Mouse (Mus musculus) forebrain, embryonic 11.5 days (tissue): ENCODE measurements around the gene Arl8a. TPM values are rescaled to one million over a fixed set of nuclear protein-coding genes. Genes with fewer than 3 reads are reported as not detected.
A peak's percentile ranks its signal among the peaks of the same experiment; 100 is the strongest.

ENCODE experiments used
- ATAC-seq: fragments of 200-750 bp; cut with Nextera tagmentation; replicated peaks from 2 replicates; pipeline ENCODE4 v1.8.0; 2017; ENCODE audit warnings: moderate TSS enrichment; ENCODE audit not compliant: low FRiP score
- DNase-seq: peaks from one replicate; pipeline ENCODE4 v3.0.0-alpha.2; 2017; ENCODE audit warnings: low spot score
- H3K27ac ChIP-seq: fragments of 300-500 bp; sonication (generic); 2 replicates; pipeline ENCODE4 v1.5.1; 2014; ENCODE audit warnings: low read depth, low read length
- H3K27me3 ChIP-seq: fragments of 300-500 bp; sonication (generic); 2 replicates; pipeline ENCODE4 v1.6.1; 2014; ENCODE audit warnings: mild to moderate bottlenecking, low read length, mixed read lengths; ENCODE audit not compliant: control insufficient read depth, insufficient read depth
- H3K36me3 ChIP-seq: fragments of 300-500 bp; sonication (generic); 2 replicates; pipeline ENCODE4 v1.6.1; 2014; ENCODE audit warnings: mild to moderate bottlenecking, low read length, moderate library complexity, mixed read lengths; ENCODE audit not compliant: control insufficient read depth, insufficient read depth
- H3K4me1 ChIP-seq: fragments of 300-500 bp; sonication (generic); replicated peaks from 2 replicates; pipeline ENCODE4 v1.6.1; 2014; ENCODE audit warnings: low read length, mixed read lengths; ENCODE audit not compliant: control insufficient read depth, insufficient read depth
- H3K4me2 ChIP-seq: fragments of 300-500 bp; sonication (generic); 2 replicates; pipeline ENCODE4 v1.6.1; 2014; ENCODE audit warnings: low read depth, mild to moderate bottlenecking, low read length, moderate library complexity, mixed read lengths; ENCODE audit not compliant: severe bottlenecking
- H3K4me3 ChIP-seq: fragments of 300-500 bp; sonication (generic); 2 replicates; pipeline ENCODE4 v1.5.1; 2014; ENCODE audit warnings: low read depth, low read length
- H3K9ac ChIP-seq: fragments of 300-500 bp; sonication (generic); 2 replicates; pipeline ENCODE4 v1.6.1; 2014; ENCODE audit warnings: low read length
- H3K9me3 ChIP-seq: fragments of 300-500 bp; sonication (generic); 2 replicates; pipeline ENCODE4 v1.6.1; 2016; ENCODE audit warnings: low read length, mixed read lengths; ENCODE audit not compliant: control insufficient read depth
- WGBS: fragments of 180-500 bp; shearing (Covaris S2); extraction: QIAGEN DNeasy Blood & Tissue Kit; methylation state at CpG from one replicate; pipeline ENCODE4 v1.1.7; 2014; 5-methylcytosine and 5-hydroxymethylcytosine counted together
- polyA plus RNA-seq: library from polyadenylated mRNA; unstranded; fragments of >200 nt; fragmentation: Nextera tagmentation; extraction: Ambion mirVana; gene quantifications from 2 replicates; pipeline ENCODE4 v1.2.1, GENCODE M21; 2014

Arl8a gene
- polyA plus RNA-seq, 1 experiment from 2014 or later: 67.9 TPM

GRCm38 (mm10) chr1:135154411-135154959 lies 7.9 kb downstream of the Arl8a start:
- DNase-seq: peak; percentile 87
- H3K36me3 ChIP-seq: no peaks in the 10 kb centered on the region; the same call in 1 of the 2 replicates
- no peaks in the 10 kb centered on the region for H3K27me3 ChIP-seq
- H3K4me1 ChIP-seq: peaks cover 6% of the 10 kb centered on the region
- peak overlapping the region; percentile 57; the same call in 1 of the 2 replicates for H3K9ac ChIP-seq
- peak overlapping the region; percentile 70; the same call in 1 of the 2 replicates for H3K27ac ChIP-seq
- H3K4me2 ChIP-seq: peak overlapping the region; percentile 34
- WGBS: 2% methylated on average over 14 of the region's 14 CpGs
- ATAC-seq: peak; percentile 54
- H3K9me3 ChIP-seq: no peaks in the 10 kb centered on the region
- 0 out of 2 replicates have a peak overlapping the region, but pooled peaks have one; percentile 14 for H3K4me3 ChIP-seq

- no peak overlapping the region for H3K27ac ChIP-seq
- no peaks in the 10 kb centered on the region for H3K27me3 ChIP-seq
- H3K4me3 ChIP-seq: no peak overlapping the region
- H3K4me2 ChIP-seq: no peak overlapping the region
- ATAC-seq (no peak), DNase-seq (no peak)
- peaks cover 6% of the 10 kb centered on the region for H3K4me1 ChIP-seq
- no peaks in the 10 kb centered on the region for H3K9me3 ChIP-seq
- H3K9ac ChIP-seq: no peak overlapping the region
- 88% methylated on average over 6 of the region's 6 CpGs for WGBS
- H3K36me3 ChIP-seq: no peaks in the 10 kb centered on the region; the same call in 1 of the 2 replicates
Measured at GRCm38 (mm10) chr1:135156300-135156699, 9.7 kb downstream of the Arl8a start.

- no peak overlapping the region for H3K9ac ChIP-seq
- H3K27me3 ChIP-seq: no peaks in the 10 kb centered on the region
- no peak overlapping the region for H3K4me2 ChIP-seq
- WGBS: 60% methylated on average over 5 of the region's 5 CpGs
- H3K4me3 ChIP-seq: no peak overlapping the region
- H3K4me1 ChIP-seq: peaks cover 6% of the 10 kb centered on the region
- ATAC-seq: 0 out of 2 replicates have a peak, but pooled peaks have one; percentile 28
- H3K9me3 ChIP-seq: no peaks in the 10 kb centered on the region
- no peaks in the 10 kb centered on the region; the same call in 1 of the 2 replicates for H3K36me3 ChIP-seq
- DNase-seq: no peak
- no peak overlapping the region for H3K27ac ChIP-seq
Measured at GRCm38 (mm10) chr1:135158633-135159032, 12.0 kb downstream of the Arl8a start.

GRCm38 (mm10) chr1:135159074-135159473 lies 12.4 kb downstream of the Arl8a start:
- Histone ChIP-seq H3K4me2 (no peak overlapping the region), H3K9me3 (no peaks in the 10 kb centered on the region), H3K36me3 (no peaks in the 10 kb centered on the region; the same call in 1 of the 2 replicates), H3K9ac (no peak overlapping the region), H3K4me3 (no peak overlapping the region), H3K27ac (no peak overlapping the region), H3K27me3 (no peaks in the 10 kb centered on the region), H3K4me1 (peaks cover 5% of the 10 kb centered on the region)
- no peak for DNase-seq
- ATAC-seq: 0 out of 2 replicates have a peak, but pooled peaks have one; percentile 10
- WGBS: 63% methylated on average over 7 of the region's 7 CpGs

GRCm38 (mm10) chr1:135159556-135160123 lies 13.0 kb downstream of the Arl8a start:
- DNase-seq (no peak), ATAC-seq (no peak)
- Histone ChIP-seq H3K9ac (no peak overlapping the region), H3K9me3 (no peaks in the 10 kb centered on the region), H3K36me3 (no peaks in the 10 kb centered on the region; the same call in 1 of the 2 replicates), H3K27me3 (no peaks in the 10 kb centered on the region), H3K4me1 (peaks cover 3% of the 10 kb centered on the region), H3K4me3 (no peak overlapping the region), H3K27ac (no peak overlapping the region), H3K4me2 (no peak overlapping the region)
- 91% methylated on average over 11 of the region's 11 CpGs for WGBS

- Histone ChIP-seq H3K36me3 (no peaks in the 10 kb centered on the region; the same call in 1 of the 2 replicates), H3K27ac (no peak overlapping the region), H3K4me1 (0 out of 2 replicates have a peak, but pooled peaks cover 1% of the 10 kb centered on the region), H3K4me3 (no peak overlapping the region), H3K9me3 (no peaks in the 10 kb centered on the region), H3K4me2 (no peak overlapping the region), H3K27me3 (no peaks in the 10 kb centered on the region), H3K9ac (no peak overlapping the region)
- WGBS: 91% methylated on average over 13 of the region's 13 CpGs
- ATAC-seq (no peak), DNase-seq (no peak)
Measured at GRCm38 (mm10) chr1:135160411-135161050, 13.9 kb downstream of the Arl8a start.

GRCm38 (mm10) chr1:135162720-135163119 lies 16.1 kb downstream of the Arl8a start:
- no peak overlapping the region for H3K9ac ChIP-seq
- no peak overlapping the region for H3K4me3 ChIP-seq
- no peak overlapping the region for H3K27ac ChIP-seq
- no peaks in the 10 kb centered on the region for H3K27me3 ChIP-seq
- H3K4me2 ChIP-seq: no peak overlapping the region
- H3K4me1 ChIP-seq: 0 out of 2 replicates have a peak, but pooled peaks cover 1% of the 10 kb centered on the region
- no peak for DNase-seq
- ATAC-seq: no peak
- WGBS: 22% methylated on average over 6 of the region's 6 CpGs
- no peaks in the 10 kb centered on the region for H3K36me3 ChIP-seq
- no peaks in the 10 kb centered on the region for H3K9me3 ChIP-seq

GRCm38 (mm10) chr1:135167435-135167834 lies 20.8 kb downstream of the Arl8a start, which contains the start of gene Gpr37l1:
Gpr37l1 (minus strand) TSS chr1:135167681.
- no peak within 1 kb of the TSS for H3K4me3 ChIP-seq
- H3K9me3 ChIP-seq: no peaks in the 10 kb centered on the region
- 63% methylated on average over 11 of the region's 11 CpGs for WGBS
- H3K9ac ChIP-seq: no peak within 1 kb of the TSS
- no peak within 1 kb of the TSS for H3K4me2 ChIP-seq
- no peak within 1 kb of the TSS for H3K27ac ChIP-seq
- DNase-seq (no peak), ATAC-seq (no peak)
- no peaks in the 10 kb centered on the region for H3K27me3 ChIP-seq
- H3K36me3 ChIP-seq: no peaks in the 10 kb centered on the region
- H3K4me1 ChIP-seq: no peaks in the 10 kb centered on the region
